Mouse (Mus musculus) liver, embryonic 14.5 days (tissue): Measurements from ENCODE around the gene Slc5a10.

Experiments
- CTCF ChIP-seq: IDR thresholded peaks from 2 replicates; pipeline ENCODE4 v1.5.1; 2016; ENCODE audit warnings: antibody characterized with exemption, low read depth, control low read depth
- EP300 ChIP-seq: IDR thresholded peaks from 2 replicates; pipeline ENCODE4 v1.6.1; 2016; ENCODE audit warnings: antibody characterized with exemption, low read depth

- TF ChIP-seq CTCF (no peak), EP300 (no peak)
Measured at GRCm38 (mm10) chr11:61715130-61715529, 5.5 kb downstream of the Slc5a10 start.
